Mouse (Mus musculus): ENCODE measurements around the gene Dgke. TPM values are rescaled to one million over a fixed set of nuclear protein-coding genes. Genes with fewer than 3 reads are reported as not detected.
A peak's percentile ranks its signal among the peaks of the same experiment; 100 is the strongest.
"Not testable (repeated sequence)": the region's sequence is repeated elsewhere in the genome, so short reads cannot be mapped to it uniquely, and the experiment has no call there.

Gene Dgke
- polyA plus RNA-seq, 1 experiment from 2014 or later, result 4.6 TPM

DNA sequence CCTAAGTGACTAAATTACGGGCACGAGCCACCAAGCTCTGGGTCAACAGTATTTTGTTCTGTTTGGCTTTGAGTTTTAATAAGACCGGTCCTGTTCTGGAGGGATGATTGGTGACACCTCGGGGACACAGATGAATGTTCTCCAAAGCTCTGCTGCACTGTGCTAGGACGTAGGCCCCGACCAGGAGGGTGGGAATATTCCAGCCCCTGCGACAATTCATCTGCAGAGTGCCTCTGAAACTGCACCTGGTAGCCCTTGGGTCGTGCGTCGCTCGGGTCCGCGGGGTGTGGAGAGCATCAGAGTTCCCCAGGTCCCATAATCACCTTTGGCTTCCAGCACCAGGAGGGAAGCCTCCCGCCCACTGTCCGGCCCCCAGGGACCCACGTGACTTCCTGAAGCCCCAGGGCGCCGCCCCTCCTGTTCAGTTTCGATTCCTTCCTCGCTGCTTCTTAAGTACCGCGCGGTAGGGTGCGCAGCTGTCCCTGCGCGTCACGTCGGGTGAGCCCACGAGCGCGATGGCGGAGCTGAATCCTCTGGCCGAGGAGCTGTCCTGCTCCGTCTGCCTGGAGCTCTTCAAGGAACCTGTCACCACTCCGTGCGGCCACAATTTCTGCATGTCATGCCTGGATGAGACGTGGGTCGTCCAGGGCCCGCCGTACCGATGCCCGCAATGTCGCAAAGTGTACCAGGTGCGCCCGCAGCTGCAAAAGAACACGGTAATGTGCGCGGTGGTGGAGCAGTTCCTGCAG, 67.5 kb downstream of the Dgke start, which contains the start of gene Trim25:
Trim25 (plus strand) TSS at position 403 of the 749 bp plus-strand sequence.
- H3K27me3 ChIP-seq (ENCODE audit: control insufficient read depth, insufficient read depth, low read length), result peaks cover 14% of the 10 kb centered on the region
- H3K9me3 ChIP-seq (ENCODE audit: control insufficient read depth, low read length), result no peaks in the 10 kb centered on the region
- H3K27ac ChIP-seq (ENCODE audit: low read depth, low read length), result no peak within 1 kb of the TSS
- H3K9ac ChIP-seq (ENCODE audit: low read length), result peak within 1 kb of the TSS; percentile 40
- no peaks in the 10 kb centered on the region for H3K4me1 ChIP-seq (ENCODE audit: control insufficient read depth, insufficient read depth, low read length)
- DNase-seq (ENCODE audit: low spot score, missing footprints) (peak; percentile 96), ATAC-seq (ENCODE audit: low FRiP score) (peak; percentile 57; the same call in 1 of the 2 replicates)
- peak within 1 kb of the TSS; percentile 50 for H3K4me2 ChIP-seq
- 3% methylated on average over 48 of the region's 48 CpGs for WGBS
- no peaks in the 10 kb centered on the region for H3K36me3 ChIP-seq (ENCODE audit: control insufficient read depth, insufficient read depth, low read length)
- peak within 1 kb of the TSS; percentile 37 for H3K4me3 ChIP-seq (ENCODE audit: low read depth, low read length)

DNA sequence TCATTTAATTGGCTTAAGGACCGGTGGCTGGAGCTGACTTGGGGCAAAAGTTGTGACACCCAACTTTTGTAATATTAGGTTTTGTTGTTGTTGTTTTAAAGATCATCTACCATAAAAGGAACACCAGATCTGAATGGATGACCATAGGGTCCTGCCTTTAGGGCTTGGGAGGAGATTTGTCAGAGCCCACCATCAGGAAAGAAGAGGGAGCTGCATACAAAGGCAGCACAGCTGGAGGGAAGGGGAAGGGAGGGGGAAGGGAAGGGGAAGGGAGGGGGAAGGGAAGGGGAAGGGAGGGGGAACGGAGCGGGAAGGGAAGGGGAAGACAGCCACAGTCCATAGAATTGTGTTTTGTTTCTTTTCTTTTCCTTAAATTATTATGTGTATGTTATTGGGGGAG, 68.2 kb downstream of the Dgke start:
- Histone ChIP-seq H3K27ac (ENCODE audit: low read depth, low read length) (no peak overlapping the region), H3K9ac (ENCODE audit: low read length) (no peak overlapping the region), H3K4me2 (no peak overlapping the region), H3K4me3 (ENCODE audit: low read depth, low read length) (no peak overlapping the region), H3K4me1 (ENCODE audit: control insufficient read depth, insufficient read depth, low read length) (no peaks in the 10 kb centered on the region), H3K9me3 (ENCODE audit: control insufficient read depth, low read length) (no peaks in the 10 kb centered on the region), H3K27me3 (ENCODE audit: control insufficient read depth, insufficient read depth, low read length) (peaks cover 14% of the 10 kb centered on the region), H3K36me3 (ENCODE audit: control insufficient read depth, insufficient read depth, low read length) (no peaks in the 10 kb centered on the region)
- ATAC-seq (ENCODE audit: low FRiP score), result no peak
- DNase-seq (ENCODE audit: low spot score, missing footprints), result no peak
- 17% methylated on average over 3 of the region's 3 CpGs for WGBS

GRCm38 (mm10) chr11:88997343-88997742, 69.3 kb downstream of the Dgke start:
- H3K4me3 ChIP-seq (ENCODE audit: low read depth, low read length); ATAC-seq (ENCODE audit: low FRiP score); H3K9ac ChIP-seq (ENCODE audit: low read length); DNase-seq (ENCODE audit: low spot score, missing footprints); H3K4me1 ChIP-seq (ENCODE audit: control insufficient read depth, insufficient read depth, low read length); H3K36me3 ChIP-seq (ENCODE audit: control insufficient read depth, insufficient read depth, low read length); H3K4me2 ChIP-seq; H3K27ac ChIP-seq (ENCODE audit: low read depth, low read length); H3K9me3 ChIP-seq (ENCODE audit: control insufficient read depth, low read length): not testable (repeated sequence)
- 86% methylated on average over 5 of the region's 5 CpGs for WGBS
- H3K27me3 ChIP-seq (ENCODE audit: control insufficient read depth, insufficient read depth, low read length), result peaks cover 14% of the 10 kb centered on the region

DNA sequence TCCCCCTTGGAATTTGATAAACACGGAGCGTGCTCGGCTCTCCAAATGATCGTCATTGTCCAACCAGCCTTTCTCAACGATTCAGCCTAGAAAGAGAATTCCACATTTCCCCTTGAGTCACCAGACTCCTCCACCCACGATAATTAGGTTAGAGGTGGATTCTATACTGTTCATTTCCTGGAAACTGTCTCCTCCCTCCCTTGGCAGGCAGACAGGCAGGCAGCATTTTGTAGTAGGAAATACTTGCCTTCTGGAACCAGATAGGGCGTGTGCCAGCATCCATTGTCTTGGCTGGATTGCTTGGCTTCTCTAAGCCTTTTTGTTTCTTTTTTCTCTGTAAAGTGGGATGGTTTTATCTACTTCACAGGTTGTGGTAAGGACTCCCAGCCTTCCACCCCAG, 70.2 kb downstream of the Dgke start:
- DNase-seq (ENCODE audit: low spot score, missing footprints), result no peak
- Histone ChIP-seq H3K9me3 (ENCODE audit: control insufficient read depth, low read length) (no peaks in the 10 kb centered on the region), H3K4me2 (no peak overlapping the region), H3K4me1 (ENCODE audit: control insufficient read depth, insufficient read depth, low read length) (no peaks in the 10 kb centered on the region), H3K4me3 (ENCODE audit: low read depth, low read length) (no peak overlapping the region), H3K27ac (ENCODE audit: low read depth, low read length) (no peak overlapping the region), H3K9ac (ENCODE audit: low read length) (no peak overlapping the region), H3K36me3 (ENCODE audit: control insufficient read depth, insufficient read depth, low read length) (no peaks in the 10 kb centered on the region), H3K27me3 (ENCODE audit: control insufficient read depth, insufficient read depth, low read length) (peaks cover 14% of the 10 kb centered on the region)
- ATAC-seq (ENCODE audit: low FRiP score), result no peak
- 83% methylated on average over 7 of the region's 7 CpGs for WGBS

GRCm38 (mm10) chr11:88995616-88996015, 71.0 kb downstream of the Dgke start:
- no peak overlapping the region for H3K27ac ChIP-seq (ENCODE audit: low read depth, low read length)
- WGBS, result 94% methylated on average over 2 of the region's 2 CpGs
- DNase-seq (ENCODE audit: low spot score, missing footprints), result no peak
- no peak overlapping the region for H3K9ac ChIP-seq (ENCODE audit: low read length)
- H3K4me2 ChIP-seq, result no peak overlapping the region
- 0 out of 2 replicates have a peak, but pooled peaks cover 4% of the 10 kb centered on the region for H3K36me3 ChIP-seq (ENCODE audit: control insufficient read depth, insufficient read depth, low read length)
- no peaks in the 10 kb centered on the region for H3K4me1 ChIP-seq (ENCODE audit: control insufficient read depth, insufficient read depth, low read length)
- H3K4me3 ChIP-seq (ENCODE audit: low read depth, low read length), result no peak overlapping the region
- H3K9me3 ChIP-seq (ENCODE audit: control insufficient read depth, low read length), result no peaks in the 10 kb centered on the region
- ATAC-seq (ENCODE audit: low FRiP score), result no peak
- H3K27me3 ChIP-seq (ENCODE audit: control insufficient read depth, insufficient read depth, low read length), result peaks cover 14% of the 10 kb centered on the region

- ATAC-seq (ENCODE audit: low FRiP score), result no peak
- DNase-seq (ENCODE audit: low spot score, missing footprints), result no peak
- Histone ChIP-seq H3K27ac (ENCODE audit: low read depth, low read length) (no peak overlapping the region), H3K27me3 (ENCODE audit: control insufficient read depth, insufficient read depth, low read length) (peaks cover 8% of the 10 kb centered on the region), H3K9ac (ENCODE audit: low read length) (no peak overlapping the region), H3K4me3 (ENCODE audit: low read depth, low read length) (no peak overlapping the region), H3K4me1 (ENCODE audit: control insufficient read depth, insufficient read depth, low read length) (no peaks in the 10 kb centered on the region), H3K4me2 (no peak overlapping the region), H3K9me3 (ENCODE audit: control insufficient read depth, low read length) (no peaks in the 10 kb centered on the region), H3K36me3 (ENCODE audit: control insufficient read depth, insufficient read depth, low read length) (0 out of 2 replicates have a peak, but pooled peaks cover 4% of the 10 kb centered on the region)
- 86% methylated on average over 7 of the region's 7 CpGs for WGBS
Observed at GRCm38 (mm10) chr11:88994492-88994891, 72.2 kb downstream of the Dgke start.

DNA sequence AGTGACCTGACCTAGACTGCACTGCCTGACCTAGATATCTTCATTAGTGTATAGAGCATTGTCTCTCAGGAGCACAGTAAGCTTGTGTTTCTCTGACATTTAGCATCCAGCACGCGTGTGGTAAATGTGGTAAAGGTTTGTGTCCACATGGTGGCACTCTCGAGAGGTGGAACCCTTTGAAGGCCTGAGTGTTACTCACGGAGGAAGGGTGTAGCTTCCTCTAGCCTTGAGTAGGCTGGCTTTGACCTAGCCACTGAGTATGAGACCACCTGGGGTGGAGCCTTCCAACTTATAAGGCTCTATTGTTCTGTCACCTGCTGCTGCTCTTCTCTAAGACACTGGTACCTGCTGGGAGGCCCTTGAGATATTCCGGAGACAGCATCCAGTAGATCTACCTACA, 73.0 kb downstream of the Dgke start:
- Histone ChIP-seq H3K9me3 (ENCODE audit: control insufficient read depth, low read length) (no peaks in the 10 kb centered on the region), H3K27ac (ENCODE audit: low read depth, low read length) (no peak overlapping the region), H3K27me3 (ENCODE audit: control insufficient read depth, insufficient read depth, low read length) (no peaks in the 10 kb centered on the region), H3K36me3 (ENCODE audit: control insufficient read depth, insufficient read depth, low read length) (0 out of 2 replicates have a peak, but pooled peaks cover 4% of the 10 kb centered on the region), H3K4me2 (no peak overlapping the region), H3K4me3 (ENCODE audit: low read depth, low read length) (no peak overlapping the region), H3K9ac (ENCODE audit: low read length) (no peak overlapping the region), H3K4me1 (ENCODE audit: control insufficient read depth, insufficient read depth, low read length) (no peaks in the 10 kb centered on the region)
- WGBS, result 15% methylated on average over 5 of the region's 5 CpGs
- DNase-seq (ENCODE audit: low spot score, missing footprints) (no peak), ATAC-seq (ENCODE audit: low FRiP score) (no peak)

DNA sequence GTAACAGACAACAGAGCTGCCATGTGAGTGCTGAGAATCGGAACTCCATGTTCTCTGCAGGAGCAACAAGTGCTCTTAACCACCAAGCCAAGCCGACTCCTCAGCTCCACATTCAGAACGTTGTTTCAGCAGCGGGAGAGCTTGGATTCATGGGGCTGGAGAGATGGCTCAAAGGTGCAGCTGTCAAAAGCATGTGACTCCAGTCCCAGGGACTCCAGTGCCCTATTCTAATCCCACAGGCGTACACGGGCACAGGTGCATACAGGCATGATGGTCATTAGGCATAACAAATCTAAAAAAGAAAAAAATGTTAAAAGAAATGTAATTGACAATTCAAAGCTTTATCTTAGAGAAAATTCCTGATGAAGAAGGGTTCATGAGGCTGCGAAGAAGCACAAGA, 73.5 kb downstream of the Dgke start:
- Histone ChIP-seq H3K4me1 (ENCODE audit: control insufficient read depth, insufficient read depth, low read length) (no peaks in the 10 kb centered on the region), H3K4me2 (no peak overlapping the region), H3K9ac (ENCODE audit: low read length) (no peak overlapping the region), H3K9me3 (ENCODE audit: control insufficient read depth, low read length) (no peaks in the 10 kb centered on the region), H3K27me3 (ENCODE audit: control insufficient read depth, insufficient read depth, low read length) (no peaks in the 10 kb centered on the region), H3K36me3 (ENCODE audit: control insufficient read depth, insufficient read depth, low read length) (0 out of 2 replicates have a peak, but pooled peaks cover 4% of the 10 kb centered on the region), H3K27ac (ENCODE audit: low read depth, low read length) (no peak overlapping the region), H3K4me3 (ENCODE audit: low read depth, low read length) (no peak overlapping the region)
- ATAC-seq (ENCODE audit: low FRiP score), result no peak
- WGBS, result 47% methylated on average over 7 of the region's 7 CpGs
- DNase-seq (ENCODE audit: low spot score, missing footprints), result no peak

DNA sequence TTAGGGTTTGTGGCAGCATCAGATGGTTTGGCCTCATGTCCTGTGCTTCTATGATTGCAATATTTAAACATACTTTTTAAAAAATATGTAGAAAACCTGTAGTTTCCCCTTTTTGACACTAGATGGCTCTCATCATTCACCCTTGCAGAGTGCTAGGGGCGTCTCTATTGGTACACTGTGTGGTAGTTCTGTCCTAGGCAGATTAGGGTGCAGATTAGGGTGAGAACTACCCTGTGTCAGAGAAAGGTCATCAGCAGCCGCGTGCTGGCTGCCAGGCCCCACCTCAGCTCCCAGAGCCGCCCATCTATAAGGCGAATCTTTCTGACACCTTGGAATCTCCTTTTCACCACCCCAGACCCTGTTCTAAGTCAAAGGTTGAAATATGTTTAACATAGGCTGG, 77.1 kb downstream of the Dgke start:
- Histone ChIP-seq H3K9ac (ENCODE audit: low read length) (no peak overlapping the region), H3K4me2 (no peak overlapping the region), H3K27ac (ENCODE audit: low read depth, low read length) (no peak overlapping the region), H3K4me1 (ENCODE audit: control insufficient read depth, insufficient read depth, low read length) (no peaks in the 10 kb centered on the region), H3K27me3 (ENCODE audit: control insufficient read depth, insufficient read depth, low read length) (no peaks in the 10 kb centered on the region), H3K36me3 (ENCODE audit: control insufficient read depth, insufficient read depth, low read length) (0 out of 2 replicates have a peak, but pooled peaks cover 4% of the 10 kb centered on the region), H3K4me3 (ENCODE audit: low read depth, low read length) (no peak overlapping the region), H3K9me3 (ENCODE audit: control insufficient read depth, low read length) (no peaks in the 10 kb centered on the region)
- 68% methylated on average over 5 of the region's 5 CpGs for WGBS
- ATAC-seq (ENCODE audit: low FRiP score) (no peak), DNase-seq (ENCODE audit: low spot score, missing footprints) (no peak)
